ENCODE assay signal across 21 mouse cellular contexts in the genomic region with DNA sequence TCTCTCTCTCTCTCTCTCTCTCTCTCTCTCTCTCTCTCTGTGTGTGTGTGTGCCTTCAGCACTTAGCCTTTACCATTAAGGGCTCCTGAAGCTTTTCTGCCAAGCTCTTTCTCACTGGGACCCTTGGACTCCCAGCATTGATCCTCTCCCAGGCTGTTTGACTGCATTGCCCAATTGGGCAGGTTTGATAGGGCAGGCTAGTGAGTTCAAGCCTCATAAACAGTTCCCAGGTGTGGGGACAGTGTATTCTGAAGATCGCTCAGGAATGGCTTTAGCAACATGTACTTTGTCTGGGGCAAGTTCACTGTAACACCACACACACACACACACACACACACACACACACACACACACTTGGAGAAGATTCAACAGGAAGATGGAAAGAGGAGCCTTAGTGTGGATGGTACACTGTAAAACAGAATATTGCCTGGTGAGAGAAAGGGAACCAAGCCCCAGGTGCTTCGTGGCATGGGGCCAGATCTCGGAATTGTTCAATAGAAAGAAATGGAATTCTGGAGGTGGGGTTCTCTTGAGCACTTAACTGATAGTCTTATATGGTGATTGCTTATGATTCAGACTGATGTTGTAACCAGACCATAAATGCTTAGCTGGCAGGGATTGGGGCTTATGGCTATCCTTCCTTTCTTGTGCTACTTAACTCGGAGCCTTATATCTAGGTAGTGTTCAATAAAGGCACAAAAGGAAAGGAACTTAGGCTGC.
DNase-seq lines count a peak whose midpoint lies in the region; ATAC-seq lines count a peak whose summit lies in the region.
"Had no signal": no experiment of that assay in that cellular context is flagged by ENCODE, and none has a peak within 500 bp of the region (broad histone marks: within the 10 kb centered on the region; RNA-seq: fewer than 3 reads in every experiment).

No protein-coding gene starts in this region.

- peak; percentile 41 to 64 for DNase-seq in lung, adult 18-20 months
- DNase-seq in lung, postnatal 25 days (ENCODE audit: low spot score): no peak
- peak; percentile 69 for DNase-seq in NIH3T3 (ENCODE audit: low read depth)
- no peak for DNase-seq in right cerebral cortex, postnatal 14 days
- DNase-seq in cerebellum, adult 9-10 months: no peak
- no peak for DNase-seq in ovary, postnatal 36 days (ENCODE audit: low spot score)
- DNase-seq: cerebellum, adult 18-20 months; gastrocnemius, adult 2 months; heart, postnatal 10 days; layer of hippocampus, postnatal 36 days; midbrain, embryonic 14.5 days; right cerebral cortex, postnatal 25 days had no signal

- H3K9ac ChIP-seq in intestine, embryonic 16.5 days (ENCODE audit: low read depth, low read length): no peak overlapping the region
- H3K9ac ChIP-seq in liver, embryonic 15.5 days: no peak overlapping the region
- H3K9ac ChIP-seq: hindbrain, embryonic 12.5 days; kidney, embryonic 15.5 days; limb, embryonic 15.5 days had no signal

- no peaks in the 10 kb centered on the region; the same call in 1 of the 2 replicates for H3K9me3 ChIP-seq in intestine, embryonic 16.5 days (ENCODE audit: control insufficient read depth, low read length)
- H3K9me3 ChIP-seq in liver, embryonic 15.5 days (replicated peaks): no peaks in the 10 kb centered on the region
- H3K9me3 ChIP-seq: kidney, embryonic 15.5 days; limb, embryonic 15.5 days had no signal

- peaks cover 18% of the 10 kb centered on the region for H3K4me1 ChIP-seq in intestine, embryonic 16.5 days (ENCODE audit: control insufficient read depth, insufficient read depth, low read length)
- H3K4me1 ChIP-seq in liver, embryonic 15.5 days (replicated peaks): peaks cover 26% of the 10 kb centered on the region

- no peak overlapping the region; the same call in 1 of the 2 replicates for H3K4me2 ChIP-seq in intestine, embryonic 16.5 days (ENCODE audit: low read depth, low read length)
- no peak overlapping the region for H3K4me2 ChIP-seq in liver, embryonic 15.5 days
- H3K4me2 ChIP-seq: heart, embryonic 11.5 days; hindbrain, embryonic 12.5 days; kidney, embryonic 15.5 days; limb, embryonic 15.5 days had no signal

- H3K4me3 ChIP-seq in intestine, embryonic 16.5 days (ENCODE audit: low read length): no peak overlapping the region
- H3K4me3 ChIP-seq in liver, embryonic 15.5 days (replicated peaks): no peak overlapping the region
- H3K4me3 ChIP-seq: embryonic facial prominence, embryonic 10.5 days; gastrocnemius, adult 2 months; hindbrain, embryonic 12.5 days; kidney, embryonic 15.5 days; limb, embryonic 15.5 days; myocyte had no signal

- no peaks in the 10 kb centered on the region for H3K27me3 ChIP-seq in intestine, embryonic 16.5 days (replicated peaks; ENCODE audit: control insufficient read depth, insufficient read depth, low read length)
- no peaks in the 10 kb centered on the region for H3K27me3 ChIP-seq in liver, embryonic 15.5 days
- H3K27me3 ChIP-seq: hindbrain, embryonic 12.5 days; kidney, embryonic 15.5 days; limb, embryonic 15.5 days had no signal

- no peaks in the 10 kb centered on the region for H3K36me3 ChIP-seq in intestine, embryonic 16.5 days (ENCODE audit: control insufficient read depth, insufficient read depth, low read length)
- no peaks in the 10 kb centered on the region for H3K36me3 ChIP-seq in liver, embryonic 15.5 days (replicated peaks)
- H3K36me3 ChIP-seq: embryonic facial prominence, embryonic 10.5 days; hindbrain, embryonic 12.5 days; kidney, embryonic 15.5 days; limb, embryonic 15.5 days had no signal

- H3K27ac ChIP-seq in intestine, embryonic 16.5 days (ENCODE audit: low read length): peak overlapping the region; percentile 78
- H3K27ac ChIP-seq in liver, embryonic 15.5 days (replicated peaks): peak overlapping the region; percentile 55
- H3K27ac ChIP-seq: embryonic facial prominence, embryonic 10.5 days; gastrocnemius, adult 2 months; hindbrain, embryonic 12.5 days; kidney, embryonic 15.5 days; limb, embryonic 15.5 days had no signal

- WGBS in intestine, embryonic 16.5 days: 61% methylated on average over 4 of the region's 4 CpGs
- WGBS in liver, embryonic 15.5 days (ENCODE audit: insufficient replicate concordance): 55% methylated on average over 4 of the region's 4 CpGs

- peak; percentile 95 for ATAC-seq in intestine, embryonic 16.5 days
- ATAC-seq in liver, embryonic 15.5 days (ENCODE audit: insufficient read depth): peak; percentile 72
- ATAC-seq: inflammation-experienced regulatory T-cells, adult 6 months had no signal

Comparison
In these comparisons a context has a peak if more than half of its experiments do, and no peak if none do; other contexts are left out.
1. DNase-seq: peak in lung, adult 18-20 months (2 of 2) and NIH3T3 (single experiment); none in lung, postnatal 25 days (single experiment), right cerebral cortex, postnatal 14 days (single experiment), cerebellum, adult 9-10 months (single experiment) and ovary, postnatal 36 days (single experiment).